Mouse (Mus musculus): ENCODE measurements at regions not wholly inside any gene's neighbourhood (a gene's known extent, or its start where the extent isn't known, plus 50 kb on each side); places are given as distances from the start of the nearest gene placed in this dataset.
A peak's percentile ranks its signal among the peaks of the same experiment; 100 is the strongest.

GRCm38 (mm10) chr15:60762071-60762470 lies 91.5 kb downstream of the Fam84b start:
- DNase-seq (ENCODE audit: low read depth, low spot score) = no peak

DNA sequence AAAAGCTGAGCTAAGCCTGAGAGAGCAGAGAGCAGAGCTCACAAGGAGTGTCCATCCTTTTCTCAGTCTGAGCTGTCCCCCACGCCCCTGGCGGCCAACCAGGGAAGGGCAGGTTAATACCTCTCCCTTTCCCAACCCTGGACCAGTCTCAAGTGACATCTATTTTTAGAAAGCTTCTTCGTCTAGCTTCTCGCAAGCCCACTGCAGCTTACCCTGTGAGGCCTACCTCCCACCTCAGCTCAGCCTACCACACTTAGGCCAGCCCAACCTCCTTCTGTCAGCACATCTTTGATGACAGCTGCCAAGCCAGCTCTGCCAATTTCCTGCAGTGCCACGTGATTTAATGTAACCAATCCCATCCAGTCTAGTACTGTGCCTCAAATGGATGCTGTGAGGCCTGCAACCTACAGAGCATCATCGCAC lies 93.6 kb downstream of the Fam84b start:
- peak; percentile 51 for DNase-seq (ENCODE audit: low read depth, low spot score)

- DNase-seq (ENCODE audit: low read depth, low spot score) = no peak
Measured at GRCm38 (mm10) chr15:60754246-60754645, 99.3 kb downstream of the Fam84b start.

DNA sequence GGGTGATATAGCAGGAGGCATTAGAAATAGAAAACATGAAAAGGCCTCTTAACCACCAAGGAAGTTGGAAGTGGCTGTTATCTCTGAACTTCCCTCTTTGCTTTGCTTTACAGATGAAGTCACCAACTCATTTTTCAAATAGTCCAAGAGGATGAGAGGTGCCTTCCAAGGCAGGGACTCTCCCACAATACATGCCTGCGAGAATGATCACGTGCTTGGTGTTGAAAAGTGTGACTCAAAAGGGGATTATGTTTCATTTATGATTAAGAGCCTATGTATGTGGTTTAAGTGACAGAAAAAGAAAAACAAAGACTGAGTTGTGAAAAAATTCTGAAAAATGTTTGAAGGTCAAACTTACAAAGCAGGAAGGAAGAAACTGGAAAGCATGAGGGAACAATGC lies 114.0 kb downstream of the Fam84b start:
- no peak for DNase-seq (ENCODE audit: low read depth, low spot score)

DNA sequence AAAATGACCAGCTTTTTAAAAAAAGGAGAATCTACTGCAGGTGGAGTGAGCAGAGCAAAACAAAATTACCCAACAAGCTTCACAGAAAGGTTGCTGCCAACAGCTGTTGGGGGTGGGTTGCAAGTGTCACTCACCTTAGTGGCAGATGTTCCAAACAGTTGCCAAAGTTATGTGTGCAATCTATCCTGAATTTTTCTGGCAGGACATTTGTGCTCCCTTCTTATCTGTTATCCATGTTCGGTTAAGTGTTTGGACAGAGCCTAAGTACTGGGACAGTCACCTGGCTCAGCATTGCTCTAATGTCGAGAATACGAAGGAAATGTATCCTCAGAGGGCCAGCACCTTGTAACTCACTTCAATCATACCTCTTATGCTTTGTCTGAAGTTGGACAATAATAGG lies 115.3 kb downstream of the Fam84b start:
- DNase-seq (ENCODE audit: low read depth, low spot score) = no peak

DNA sequence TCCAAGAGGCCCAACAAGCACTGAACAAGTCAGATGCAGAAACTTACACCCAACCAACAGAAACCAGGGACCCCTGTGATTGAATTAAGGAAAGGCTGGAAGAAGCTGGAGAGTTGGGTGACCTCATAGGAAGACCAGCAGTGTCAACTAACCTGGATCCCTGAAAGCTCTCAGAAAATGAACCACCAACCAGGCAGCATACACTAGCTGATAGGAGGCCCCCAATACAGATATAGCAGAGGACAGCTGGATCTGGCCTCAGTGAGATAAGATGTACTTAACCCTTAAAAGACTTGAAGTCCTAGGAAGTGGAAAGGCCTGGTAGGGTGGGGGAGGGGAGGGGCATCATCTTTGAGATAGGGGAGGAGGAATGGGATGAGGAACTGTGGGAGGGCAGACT lies 121.2 kb downstream of the Fam84b start:
- no peak for DNase-seq (ENCODE audit: low read depth, low spot score)

DNA sequence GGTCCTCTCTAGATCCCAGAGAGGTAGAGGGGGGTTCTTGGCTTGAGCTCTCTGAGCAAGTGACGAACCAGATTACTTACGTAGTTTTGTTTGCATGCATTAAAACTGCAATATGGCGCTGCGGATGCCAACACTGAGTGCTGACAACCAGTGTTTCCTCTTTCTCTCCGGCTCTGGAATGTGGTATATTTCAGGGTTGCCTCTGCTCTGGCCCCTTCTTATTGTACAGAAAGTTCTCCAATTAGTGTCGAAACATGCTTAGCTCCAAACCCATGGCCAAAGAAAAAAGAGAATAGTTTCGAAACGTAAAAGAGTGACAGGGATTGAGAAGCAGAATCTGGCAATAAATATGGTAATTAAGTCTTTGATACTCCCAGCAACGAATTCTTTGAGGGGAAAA lies 124.8 kb downstream of the Fam84b start:
- no peak for DNase-seq (ENCODE audit: low read depth, low spot score)

DNA sequence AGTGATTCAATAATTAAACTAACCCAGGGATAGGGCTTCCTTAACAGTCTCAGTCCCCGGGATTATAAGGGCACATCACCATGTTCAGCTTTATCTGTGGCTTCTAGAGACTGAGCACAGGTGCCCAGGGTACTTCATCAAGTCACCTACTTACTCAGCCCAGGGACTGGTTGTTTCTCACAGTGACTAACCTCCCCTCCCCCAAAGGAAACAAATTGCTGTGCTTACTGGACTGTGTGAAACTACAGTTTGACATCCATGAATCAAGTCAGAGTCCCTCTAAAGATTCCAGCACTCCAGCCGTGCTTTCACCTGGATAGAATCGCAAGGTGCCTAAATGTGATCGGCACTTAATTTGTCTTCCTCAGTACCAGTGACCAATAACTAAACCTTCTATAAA lies 125.2 kb downstream of the Fam84b start:
- DNase-seq (ENCODE audit: low read depth, low spot score) = no peak

DNA sequence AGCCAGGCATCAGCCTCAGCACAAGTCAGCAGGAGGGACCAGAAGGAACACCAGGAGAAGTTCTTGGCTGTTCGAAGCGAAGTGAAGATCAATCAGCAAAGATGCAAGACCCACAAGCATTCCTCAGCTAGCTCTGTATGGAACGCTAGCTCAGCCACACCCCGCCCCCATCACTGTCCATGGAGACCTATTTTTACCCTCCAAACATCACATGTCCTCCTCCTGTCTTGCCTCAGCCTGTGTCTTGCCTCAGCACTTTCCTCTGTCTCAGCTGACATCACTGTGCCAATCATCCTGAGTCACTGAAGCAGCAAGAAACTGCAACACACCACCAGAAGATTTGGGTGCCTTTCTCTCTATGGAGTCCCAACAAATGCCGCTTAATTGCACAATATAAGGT lies 134.2 kb downstream of the Fam84b start:
- no peak for DNase-seq (ENCODE audit: low read depth, low spot score)

- peak; percentile 19 for DNase-seq (ENCODE audit: low read depth, low spot score)
Measured at GRCm38 (mm10) chr15:60708678-60709077, 144.9 kb downstream of the Fam84b start.

DNA sequence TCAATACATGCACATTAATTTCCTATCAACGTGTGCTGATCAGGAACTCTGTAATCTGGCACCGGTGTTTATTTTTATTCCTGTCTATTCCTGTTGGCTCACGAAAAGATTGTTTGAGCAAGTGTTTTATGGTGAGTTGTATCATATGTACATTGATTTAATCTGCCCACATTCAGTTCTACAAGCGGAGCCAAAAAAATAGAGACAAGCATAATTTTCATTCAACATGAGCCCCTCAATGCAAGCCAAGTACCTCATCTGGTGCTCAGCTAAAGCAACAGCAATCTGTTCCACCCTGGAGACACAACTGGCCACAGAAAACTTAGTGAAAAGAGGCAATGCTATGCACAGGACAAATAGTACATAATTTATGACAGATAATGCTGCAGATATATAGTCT lies 147.6 kb downstream of the Fam84b start:
- no peak for DNase-seq (ENCODE audit: low read depth, low spot score)

DNA sequence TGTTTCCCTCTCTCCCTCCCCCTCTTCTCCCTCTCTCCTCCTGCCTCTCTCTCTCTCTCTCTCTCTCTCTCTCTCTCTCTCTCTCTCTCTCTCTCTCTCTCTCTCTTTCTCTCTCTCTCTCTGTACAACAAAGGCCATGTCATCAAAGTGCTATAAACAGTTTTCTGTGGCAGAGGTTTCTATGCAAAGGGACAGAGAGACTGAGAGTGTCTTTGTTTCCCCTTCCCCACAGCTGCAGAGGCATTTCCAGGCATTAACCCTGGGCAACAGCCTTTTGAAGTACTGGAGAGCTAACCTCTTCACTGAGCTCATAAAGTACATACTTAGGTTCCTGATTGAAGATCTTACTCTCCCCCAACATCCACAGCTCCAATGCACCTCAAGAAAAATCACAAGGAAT lies 152.3 kb downstream of the Fam84b start:
- DNase-seq (ENCODE audit: low read depth, low spot score) = no peak

GRCm38 (mm10) chr15:60694746-60695145 lies 158.8 kb downstream of the Fam84b start:
- no peak for DNase-seq (ENCODE audit: low read depth, low spot score)

DNA sequence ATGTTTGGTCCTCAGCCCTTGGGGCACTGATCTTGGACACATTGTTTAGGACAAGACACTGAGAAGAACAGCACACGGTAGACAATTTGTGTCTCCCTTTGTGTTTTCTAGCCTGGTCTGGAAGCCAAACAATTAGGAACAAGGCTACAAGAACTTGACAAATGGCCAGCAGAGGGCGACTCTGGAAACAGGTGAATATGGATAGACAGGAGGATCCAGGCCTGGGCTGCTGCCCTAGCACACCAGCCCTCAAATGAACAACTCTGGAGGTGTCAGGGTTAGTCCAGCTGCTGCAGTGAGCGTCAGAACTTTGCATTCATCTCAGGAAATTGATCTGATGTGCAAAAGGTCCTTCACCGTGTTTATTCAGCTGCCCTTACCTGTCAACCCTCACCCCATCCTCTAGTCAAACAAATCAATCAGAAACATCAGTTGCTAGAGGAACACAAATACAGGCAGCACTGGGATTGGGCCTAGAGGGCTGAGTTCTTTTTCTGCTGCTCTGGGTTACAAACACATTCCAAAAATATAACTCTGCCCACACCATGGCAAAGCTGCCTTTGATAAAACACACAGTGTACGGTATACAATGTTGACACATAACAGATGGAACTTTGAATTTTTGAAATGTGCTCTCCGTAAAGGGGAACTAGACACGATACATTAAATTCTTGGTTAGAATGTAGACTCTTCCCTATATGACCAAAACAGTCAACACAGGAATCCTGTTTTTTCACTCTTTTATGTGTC lies 159.7 kb downstream of the Fam84b start:
- DNase-seq (ENCODE audit: low read depth, low spot score) = no peak

DNA sequence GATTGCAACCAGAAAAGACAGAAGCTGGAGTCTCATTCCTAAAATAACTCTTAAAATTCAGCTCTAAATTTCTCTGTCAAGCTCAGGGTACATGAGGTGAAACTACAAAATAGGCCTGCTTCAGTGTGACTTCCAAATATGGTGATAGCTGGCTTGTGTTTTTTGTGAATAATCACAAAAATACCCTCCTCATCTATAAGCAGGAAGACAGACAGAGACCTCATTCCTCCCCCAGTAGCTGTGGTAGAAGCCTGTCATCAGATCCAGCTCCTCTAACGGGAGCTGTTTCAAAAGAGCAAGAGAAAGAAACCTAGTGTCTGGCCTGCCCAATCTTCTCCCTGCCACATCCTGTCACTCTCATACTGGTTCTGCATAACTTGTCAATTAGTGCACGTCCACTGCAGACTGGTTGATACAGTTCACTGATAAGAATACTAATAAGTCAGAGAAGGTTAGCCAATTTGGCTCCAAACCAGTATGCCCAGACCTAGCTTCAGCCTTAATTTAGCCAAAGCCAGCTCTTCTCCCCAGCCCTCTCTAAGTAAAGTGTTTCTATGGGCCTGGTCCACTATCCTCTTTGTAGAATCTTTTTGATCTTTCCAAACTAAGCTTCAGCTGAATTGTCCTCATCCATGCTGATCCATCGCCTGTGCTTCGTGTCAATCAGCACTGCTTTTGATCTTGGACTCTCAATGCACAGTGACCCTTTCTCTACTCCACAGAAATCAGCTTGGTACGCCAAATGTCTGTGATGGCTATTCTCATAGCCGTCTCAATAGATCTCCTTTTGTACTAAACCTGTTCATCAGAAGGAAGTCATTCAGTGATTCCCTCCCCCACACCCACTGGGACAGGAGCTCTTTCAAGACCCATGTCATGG lies 160.6 kb downstream of the Fam84b start:
- DNase-seq (ENCODE audit: low read depth, low spot score) = no peak

DNA sequence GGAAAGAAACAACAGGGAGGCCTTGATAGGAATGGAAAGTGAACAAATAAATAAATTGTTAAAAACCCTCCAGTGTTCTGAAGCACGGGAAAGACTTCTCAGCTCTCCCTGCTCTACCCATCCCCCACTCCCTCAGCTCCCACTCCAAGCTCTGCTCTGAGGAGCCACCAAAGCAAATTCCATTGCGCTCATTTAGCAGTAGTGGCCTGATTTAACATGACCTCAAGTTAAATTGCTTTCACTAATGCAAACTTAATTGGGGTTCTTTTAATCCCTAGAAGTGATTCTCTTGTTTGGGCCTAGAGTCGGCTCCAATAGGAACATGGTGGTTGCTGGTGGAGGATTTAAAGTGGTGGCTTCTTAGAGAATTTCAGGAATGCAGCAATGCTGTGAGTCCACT lies 161.4 kb downstream of the Fam84b start:
- no peak for DNase-seq (ENCODE audit: low read depth, low spot score)

- no peak for DNase-seq (ENCODE audit: low read depth, low spot score)
Measured at GRCm38 (mm10) chr15:60677397-60677796, 176.2 kb downstream of the Fam84b start.

DNA sequence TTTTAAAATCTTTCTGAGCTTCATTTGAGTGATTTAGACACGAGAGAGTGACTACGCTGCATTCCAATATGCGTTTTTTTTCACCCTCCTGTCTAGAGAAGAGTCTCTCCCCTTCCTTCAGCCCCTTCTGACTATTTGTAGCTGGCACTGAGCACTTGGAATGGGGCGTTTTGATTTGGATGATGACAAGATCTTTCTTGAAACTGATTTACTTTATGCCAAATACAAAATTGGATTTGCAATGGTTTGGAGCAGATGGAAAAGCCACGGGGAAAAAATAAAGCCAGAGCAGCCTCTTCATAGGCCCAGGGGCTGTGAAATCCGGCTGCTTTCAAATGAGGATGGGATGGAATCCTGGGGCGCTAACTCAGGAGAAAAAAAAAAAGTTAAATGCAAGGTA lies 196.0 kb downstream of the Fam84b start:
- no peak for DNase-seq (ENCODE audit: low read depth, low spot score)

GRCm38 (mm10) chr15:60655113-60655512 lies 198.5 kb downstream of the Fam84b start:
- DNase-seq (ENCODE audit: low read depth, low spot score) = no peak

DNA sequence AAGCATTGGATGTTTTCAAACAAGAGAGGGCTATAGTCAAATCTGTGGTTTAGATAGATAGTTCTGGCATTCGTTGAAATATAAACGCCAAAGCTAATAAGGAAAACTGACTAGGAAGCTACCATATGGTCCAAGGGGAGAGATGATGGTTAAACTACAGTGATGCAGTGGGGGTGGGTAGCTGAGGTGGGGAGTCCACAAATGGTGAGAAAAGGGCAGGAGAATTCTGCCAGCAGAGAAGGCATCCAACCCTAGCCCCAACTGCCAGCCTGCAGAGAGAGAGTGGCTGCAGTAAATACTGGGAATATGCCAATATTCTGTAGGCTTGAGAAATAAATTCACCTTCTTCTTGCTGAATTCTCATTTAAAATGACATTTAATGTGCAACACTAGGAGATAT lies 204.3 kb downstream of the Fam84b start:
- no peak for DNase-seq (ENCODE audit: low read depth, low spot score)

GRCm38 (mm10) chr15:60641770-60642169 lies 211.8 kb downstream of the Fam84b start:
- no peak for DNase-seq (ENCODE audit: low read depth, low spot score)

- no peak for DNase-seq (ENCODE audit: low read depth, low spot score)
Measured at GRCm38 (mm10) chr15:60633457-60633850, 220.1 kb downstream of the Fam84b start.

Measured in forelimb bud, embryonic 11.5 days (tissue).